ENCODE assay signal across 23 mouse cellular contexts in the genomic region with DNA sequence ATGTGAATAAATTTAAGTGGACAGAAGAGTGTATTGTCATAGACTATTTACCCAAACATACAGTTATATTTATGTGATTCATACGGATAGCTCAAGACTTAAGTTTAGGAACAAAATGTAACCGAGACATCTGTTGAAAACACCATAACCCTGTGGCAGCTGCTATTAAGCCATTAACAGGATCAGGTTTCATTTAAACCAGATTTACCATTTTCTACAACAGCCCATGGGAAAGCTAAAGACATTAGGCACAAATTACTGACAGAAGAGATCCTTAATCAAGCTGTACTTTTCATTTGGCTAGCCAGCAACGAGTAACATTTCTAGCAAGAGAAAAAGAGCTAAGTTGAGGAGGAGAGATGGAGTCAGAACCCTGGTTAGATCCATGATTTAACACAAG.
"Had no signal": no experiment of that assay in that cellular context is flagged by ENCODE, and none has a peak within 500 bp of the region (broad histone marks: within the 10 kb centered on the region; RNA-seq: fewer than 3 reads in every experiment).

No protein-coding gene starts in this region.

- H3K27me3 ChIP-seq: limb, embryonic 12.5 days; megakaryocyte, embryonic 14.5 days had no signal

- H3K9ac ChIP-seq: limb, embryonic 12.5 days; liver, embryonic 14.5 days; liver, postnatal 0 days; lung, embryonic 14.5 days had no signal

- H3K4me2 ChIP-seq: limb, embryonic 12.5 days; lung, embryonic 14.5 days; midbrain, embryonic 11.5 days had no signal

- H3K36me3 ChIP-seq: limb, embryonic 12.5 days had no signal

- DNase-seq: kidney, adult 2 months; kidney, postnatal 25 days; layer of hippocampus, adult 9-11 months; liver; liver, postnatal 0 days; lung, embryonic 14.5 days; lung, postnatal 36 days; midbrain, embryonic 14.5 days; right cerebral cortex, adult 18-20 months; right cerebral cortex, postnatal 14 days; right cerebral cortex, postnatal 4 days; thymus, adult 2 months; thymus, postnatal 14 days; thymus, postnatal 4 days had no signal

- H3K27ac ChIP-seq: kidney, postnatal 0 days; layer of hippocampus, adult 2 months; left cerebral cortex, adult 2 months; limb, embryonic 12.5 days; liver, embryonic 14.5 days; stomach, postnatal 0 days had no signal

- H3K4me1 ChIP-seq: megakaryocyte, embryonic 14.5 days had no signal

- H3K9me3 ChIP-seq: limb, embryonic 12.5 days had no signal

- H3K4me3 ChIP-seq: layer of hippocampus, adult 2 months; left cerebral cortex, adult 2 months; limb, embryonic 12.5 days; megakaryocyte, embryonic 14.5 days had no signal

- ATAC-seq: liver, postnatal 0 days; lung, postnatal 0 days had no signal
